Mouse (Mus musculus): ENCODE results near the gene Trim41. TPM values are rescaled to one million over a fixed set of nuclear protein-coding genes. Genes with fewer than 3 reads are reported as not detected.
"Not testable (repeated sequence)": the region's sequence is repeated elsewhere in the genome, so short reads cannot be mapped to it uniquely, and the experiment has no call there.

Gene Trim41
- polyA plus RNA-seq, 1 experiment from 2014 or later, result 3.6 TPM

DNA sequence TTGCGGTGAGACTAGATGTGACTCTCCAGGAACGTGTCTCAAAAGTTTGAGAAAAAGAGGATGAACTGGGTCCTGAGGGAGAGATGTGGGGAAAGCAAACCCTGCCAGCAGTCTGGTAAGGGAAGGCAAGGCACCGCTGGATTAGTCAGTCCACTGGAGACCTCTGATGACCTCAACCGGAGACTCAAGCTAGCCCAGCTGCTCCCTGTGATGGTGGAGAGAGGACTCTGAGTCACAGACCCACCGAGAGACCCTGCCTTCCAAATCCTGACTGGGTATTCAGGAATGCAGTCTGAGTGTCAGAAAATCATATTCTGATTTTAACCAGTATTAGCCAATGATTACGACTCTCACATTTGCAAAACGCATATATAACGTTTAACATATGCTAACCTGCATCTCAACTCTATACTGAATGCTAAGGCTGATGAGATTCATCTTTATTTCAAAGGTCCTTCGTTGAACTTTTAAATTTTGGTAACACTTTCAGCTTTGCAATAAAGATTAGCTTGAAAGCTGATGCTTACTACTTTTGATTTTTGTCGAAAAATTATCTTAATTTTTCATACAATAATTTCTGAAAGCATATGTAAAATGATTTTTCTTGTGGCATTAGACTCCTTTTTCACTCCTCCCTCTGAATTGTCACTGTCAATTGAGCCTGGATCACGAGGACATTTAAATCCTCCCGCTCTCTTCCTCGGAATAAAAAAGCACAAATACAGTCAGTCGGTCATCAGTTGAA, 5.8 kb upstream of the Trim41 start:
- Histone ChIP-seq H3K27ac (ENCODE audit: low read depth, low read length) (no peak overlapping the region), H3K4me2 (ENCODE audit: low read depth) (peak overlapping the region; percentile 20; the same call in 1 of the 2 replicates), H3K9ac (ENCODE audit: low read length) (no peak overlapping the region), H3K4me1 (ENCODE audit: control insufficient read depth, insufficient read depth, low read length) (no peaks in the 10 kb centered on the region), H3K36me3 (ENCODE audit: control insufficient read depth, insufficient read depth, low read length) (no peaks in the 10 kb centered on the region), H3K4me3 (ENCODE audit: low read depth, low read length) (0 out of 2 replicates have a peak overlapping the region, but pooled peaks have one; percentile 7), H3K9me3 (ENCODE audit: control insufficient read depth, low read length) (no peaks in the 10 kb centered on the region), H3K27me3 (ENCODE audit: control insufficient read depth, insufficient read depth, low read length) (peaks cover 7% of the 10 kb centered on the region)
- WGBS, result 34% methylated on average over 14 of the region's 14 CpGs
- no peak for DNase-seq (ENCODE audit: low spot score)
- ATAC-seq (ENCODE audit: insufficient read depth, low FRiP score, low TSS enrichment), result no peak

GRCm38 (mm10) chr11:48821299-48821698, 4.1 kb upstream of the Trim41 start:
- not testable (repeated sequence) for H3K4me2 ChIP-seq (ENCODE audit: low read depth); ATAC-seq (ENCODE audit: insufficient read depth, low FRiP score, low TSS enrichment); H3K9ac ChIP-seq (ENCODE audit: low read length); H3K27ac ChIP-seq (ENCODE audit: low read depth, low read length); H3K4me1 ChIP-seq (ENCODE audit: control insufficient read depth, insufficient read depth, low read length); H3K9me3 ChIP-seq (ENCODE audit: control insufficient read depth, low read length); H3K27me3 ChIP-seq (ENCODE audit: control insufficient read depth, insufficient read depth, low read length); H3K36me3 ChIP-seq (ENCODE audit: control insufficient read depth, insufficient read depth, low read length); H3K4me3 ChIP-seq (ENCODE audit: low read depth, low read length)
- DNase-seq (ENCODE audit: low spot score), result peak; percentile 4
- 81% methylated on average over 14 of the region's 14 CpGs for WGBS

DNA sequence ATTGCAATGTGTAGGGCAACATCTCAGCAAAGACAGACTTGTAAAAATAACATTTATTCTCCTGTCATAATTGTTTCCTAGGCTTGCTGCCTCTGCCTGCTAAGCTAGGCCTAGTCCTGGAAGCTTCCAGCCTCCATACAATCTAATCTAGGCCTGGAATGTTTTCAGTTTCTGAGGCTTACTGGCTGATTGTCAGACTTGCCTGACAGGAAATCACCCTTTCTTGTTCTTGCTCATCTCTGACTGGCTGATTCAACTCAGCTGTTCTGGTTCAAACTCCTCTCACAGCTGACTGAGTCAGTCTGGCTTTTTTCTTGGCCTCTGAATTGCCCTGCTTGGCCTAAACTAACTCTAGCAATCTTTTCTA, 3.1 kb upstream of the Trim41 start:
- DNase-seq (ENCODE audit: low spot score), result no peak
- no peaks in the 10 kb centered on the region for H3K36me3 ChIP-seq (ENCODE audit: control insufficient read depth, insufficient read depth, low read length)
- no peaks in the 10 kb centered on the region for H3K9me3 ChIP-seq (ENCODE audit: control insufficient read depth, low read length)
- H3K27ac ChIP-seq (ENCODE audit: low read depth, low read length), result no peak overlapping the region
- no peak for ATAC-seq (ENCODE audit: insufficient read depth, low FRiP score, low TSS enrichment)
- no peak overlapping the region for H3K4me2 ChIP-seq (ENCODE audit: low read depth)
- H3K4me3 ChIP-seq (ENCODE audit: low read depth, low read length), result no peak overlapping the region
- H3K9ac ChIP-seq (ENCODE audit: low read length), result no peak overlapping the region
- peaks cover 3% of the 10 kb centered on the region; the same call in 1 of the 2 replicates for H3K4me1 ChIP-seq (ENCODE audit: control insufficient read depth, insufficient read depth, low read length)
- H3K27me3 ChIP-seq (ENCODE audit: control insufficient read depth, insufficient read depth, low read length), result peaks cover 7% of the 10 kb centered on the region

- Histone ChIP-seq H3K27me3 (ENCODE audit: control insufficient read depth, insufficient read depth, low read length) (peaks cover 6% of the 10 kb centered on the region), H3K9me3 (ENCODE audit: control insufficient read depth, low read length) (no peaks in the 10 kb centered on the region), H3K27ac (ENCODE audit: low read depth, low read length) (no peak overlapping the region), H3K4me3 (ENCODE audit: low read depth, low read length) (no peak overlapping the region), H3K4me2 (ENCODE audit: low read depth) (no peak overlapping the region), H3K36me3 (ENCODE audit: control insufficient read depth, insufficient read depth, low read length) (no peaks in the 10 kb centered on the region), H3K9ac (ENCODE audit: low read length) (no peak overlapping the region), H3K4me1 (ENCODE audit: control insufficient read depth, insufficient read depth, low read length) (peaks cover 6% of the 10 kb centered on the region; the same call in 1 of the 2 replicates)
- WGBS, result 78% methylated on average over 7 of the region's 7 CpGs
- DNase-seq (ENCODE audit: low spot score), result no peak
- no peak for ATAC-seq (ENCODE audit: insufficient read depth, low FRiP score, low TSS enrichment)
Observed at GRCm38 (mm10) chr11:48819614-48820307, 2.6 kb upstream of the Trim41 start.

- under 1% methylated on average over 16 of the region's 16 CpGs for WGBS
- Histone ChIP-seq H3K27me3 (ENCODE audit: control insufficient read depth, insufficient read depth, low read length) (no peaks in the 10 kb centered on the region), H3K36me3 (ENCODE audit: control insufficient read depth, insufficient read depth, low read length) (no peaks in the 10 kb centered on the region), H3K4me2 (ENCODE audit: low read depth) (peak overlapping the region; percentile 79), H3K9ac (ENCODE audit: low read length) (no peak overlapping the region; the same call in 1 of the 2 replicates), H3K4me1 (ENCODE audit: control insufficient read depth, insufficient read depth, low read length) (peaks cover 7% of the 10 kb centered on the region; the same call in 1 of the 2 replicates), H3K9me3 (ENCODE audit: control insufficient read depth, low read length) (no peaks in the 10 kb centered on the region), H3K27ac (ENCODE audit: low read depth, low read length) (no peak overlapping the region), H3K4me3 (ENCODE audit: low read depth, low read length) (peak overlapping the region; percentile 66)
- DNase-seq (ENCODE audit: low spot score), result peak; percentile 89
- peak; percentile 7; the same call in 1 of the 2 replicates for ATAC-seq (ENCODE audit: insufficient read depth, low FRiP score, low TSS enrichment)
Observed at GRCm38 (mm10) chr11:48818346-48818745, 1.2 kb upstream of the Trim41 start.

GRCm38 (mm10) chr11:48817794-48818193, 641 bp upstream of the Trim41 start:
- H3K9me3 ChIP-seq (ENCODE audit: control insufficient read depth, low read length), result no peaks in the 10 kb centered on the region
- 9% methylated on average over 9 of the region's 9 CpGs for WGBS
- no peak for DNase-seq (ENCODE audit: low spot score)
- peak overlapping the region; percentile 83; the same call in 1 of the 2 replicates for H3K27ac ChIP-seq (ENCODE audit: low read depth, low read length)
- peak overlapping the region; percentile 79 for H3K4me2 ChIP-seq (ENCODE audit: low read depth)
- no peaks in the 10 kb centered on the region for H3K27me3 ChIP-seq (ENCODE audit: control insufficient read depth, insufficient read depth, low read length)
- H3K4me3 ChIP-seq (ENCODE audit: low read depth, low read length), result peak overlapping the region; percentile 66
- H3K4me1 ChIP-seq (ENCODE audit: control insufficient read depth, insufficient read depth, low read length), result peaks cover 7% of the 10 kb centered on the region; the same call in 1 of the 2 replicates
- ATAC-seq (ENCODE audit: insufficient read depth, low FRiP score, low TSS enrichment), result peak; percentile 5; the same call in 1 of the 2 replicates
- H3K36me3 ChIP-seq (ENCODE audit: control insufficient read depth, insufficient read depth, low read length), result no peaks in the 10 kb centered on the region
- H3K9ac ChIP-seq (ENCODE audit: low read length), result peak overlapping the region; percentile 74

- peak overlapping the region; percentile 74 for H3K9ac ChIP-seq (ENCODE audit: low read length)
- H3K4me1 ChIP-seq (ENCODE audit: control insufficient read depth, insufficient read depth, low read length), result peaks cover 7% of the 10 kb centered on the region; the same call in 1 of the 2 replicates
- peak; percentile 73 for ATAC-seq (ENCODE audit: insufficient read depth, low FRiP score, low TSS enrichment)
- H3K9me3 ChIP-seq (ENCODE audit: control insufficient read depth, low read length), result no peaks in the 10 kb centered on the region
- WGBS, result 4% methylated on average over 17 of the region's 23 CpGs
- DNase-seq (ENCODE audit: low spot score), result peak; percentile 64
- H3K4me2 ChIP-seq (ENCODE audit: low read depth), result peak overlapping the region; percentile 79
- H3K27me3 ChIP-seq (ENCODE audit: control insufficient read depth, insufficient read depth, low read length), result no peaks in the 10 kb centered on the region
- peaks cover 2% of the 10 kb centered on the region; the same call in 1 of the 2 replicates for H3K36me3 ChIP-seq (ENCODE audit: control insufficient read depth, insufficient read depth, low read length)
- H3K27ac ChIP-seq (ENCODE audit: low read depth, low read length), result no peak overlapping the region
- peak overlapping the region; percentile 66 for H3K4me3 ChIP-seq (ENCODE audit: low read depth, low read length)
Observed at GRCm38 (mm10) chr11:48816281-48816781, 822 bp downstream of the Trim41 start.

DNA sequence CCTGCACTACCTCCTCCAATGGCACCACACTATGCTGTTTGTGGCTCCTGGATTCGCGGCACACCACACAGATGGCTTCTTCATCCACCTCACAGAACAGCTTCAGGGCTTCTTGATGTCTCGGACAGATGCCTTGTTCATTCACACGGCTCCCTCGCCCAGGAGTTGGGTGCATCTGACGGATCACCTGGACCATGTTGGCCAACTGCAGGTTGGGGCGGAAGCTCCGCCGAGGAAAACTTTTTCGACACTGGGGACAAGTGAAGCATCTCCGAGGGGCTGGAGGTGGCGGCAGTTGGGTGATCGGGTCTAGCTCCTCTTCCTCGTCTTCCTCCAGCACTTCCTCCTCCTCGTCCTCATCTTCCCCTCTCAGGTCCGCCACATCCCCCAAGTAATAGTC, 1.3 kb downstream of the Trim41 start:
- H3K4me3 ChIP-seq (ENCODE audit: low read depth, low read length), result peak overlapping the region; percentile 66
- peaks cover 2% of the 10 kb centered on the region; the same call in 1 of the 2 replicates for H3K36me3 ChIP-seq (ENCODE audit: control insufficient read depth, insufficient read depth, low read length)
- peak overlapping the region; percentile 79 for H3K4me2 ChIP-seq (ENCODE audit: low read depth)
- H3K27ac ChIP-seq (ENCODE audit: low read depth, low read length), result no peak overlapping the region
- no peak overlapping the region for H3K9ac ChIP-seq (ENCODE audit: low read length)
- WGBS, result 83% methylated on average over 15 of the region's 16 CpGs
- ATAC-seq (ENCODE audit: insufficient read depth, low FRiP score, low TSS enrichment), result no peak
- no peak for DNase-seq (ENCODE audit: low spot score)
- H3K4me1 ChIP-seq (ENCODE audit: control insufficient read depth, insufficient read depth, low read length), result peaks cover 7% of the 10 kb centered on the region; the same call in 1 of the 2 replicates
- H3K9me3 ChIP-seq (ENCODE audit: control insufficient read depth, low read length), result no peaks in the 10 kb centered on the region
- H3K27me3 ChIP-seq (ENCODE audit: control insufficient read depth, insufficient read depth, low read length), result no peaks in the 10 kb centered on the region
